Mouse (Mus musculus) left cerebral cortex, postnatal 36 days (tissue): ENCODE data around the gene Tuba1c. TPM values are rescaled to one million over a fixed set of nuclear protein-coding genes. Genes with fewer than 3 reads are reported as not detected.
A peak's percentile ranks its signal among the peaks of the same experiment; 100 is the strongest.

Source experiments
- DNase-seq, 2 experiments: peaks; one replicate each; pipeline ENCODE4 v3.0.0; 2021 to 2022; ENCODE audit warnings: low spot score in 2 of 2, mixed read lengths in 1 of 2
- intact Hi-C: fragments of 180-260 bp; cut with DNase I; formaldehyde crosslinking; loops from one replicate; pipeline ENCODE4 v1.15.1; 2025
- total RNA-seq, 2 experiments: library from RNA; stranded (reverse); gene quantifications; 2 replicates each; pipeline ENCODE4 v1.2.3; 2021

The Tuba1c gene
- total RNA-seq, 2 experiments from 2014 or later: 60.3 to 78.5 TPM

DNA sequence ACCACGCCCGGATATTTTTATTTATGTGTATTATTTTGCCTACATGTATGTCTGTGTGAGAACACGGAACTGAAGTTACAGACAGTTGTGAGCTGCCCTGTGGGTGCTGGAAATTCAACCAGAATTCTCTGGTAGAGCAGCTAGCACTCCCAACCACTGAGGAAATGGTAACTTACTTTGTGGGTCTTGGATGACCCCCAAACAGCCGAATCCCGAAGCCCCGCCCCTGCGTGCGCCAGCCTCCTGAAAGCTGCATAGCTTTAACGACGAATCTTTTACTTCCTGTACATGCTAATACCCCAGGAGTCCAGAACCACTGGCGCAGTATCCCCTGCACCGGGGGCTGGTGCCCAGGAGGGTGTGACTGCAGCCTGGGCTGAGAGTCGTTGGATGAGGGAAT, 4.3 kb upstream of the Tuba1c start:
- intact Hi-C loops: no loop called here
- no peak for DNase-seq

DNA sequence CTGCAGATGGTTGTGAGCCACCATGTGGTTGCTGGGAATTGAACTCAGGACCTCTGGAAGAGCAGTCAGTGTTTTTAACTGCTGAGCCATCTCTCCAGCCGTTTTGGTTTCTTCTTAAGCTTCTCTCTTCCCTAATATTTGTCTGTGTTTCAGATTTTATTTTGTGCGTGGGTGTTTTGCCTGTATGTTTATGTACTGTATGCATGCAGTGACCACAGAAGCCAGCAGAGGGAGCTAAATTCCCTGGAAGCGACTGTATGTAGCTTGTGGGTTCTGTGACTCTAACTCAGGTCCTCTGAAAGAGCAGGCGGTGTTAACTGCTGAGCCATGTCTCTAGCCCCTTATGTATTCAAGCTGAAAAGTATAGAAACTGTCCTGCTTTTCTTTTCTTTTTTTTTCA, 3.4 kb upstream of the Tuba1c start:
- no peak for DNase-seq
- intact Hi-C loops: no loop called here

DNA sequence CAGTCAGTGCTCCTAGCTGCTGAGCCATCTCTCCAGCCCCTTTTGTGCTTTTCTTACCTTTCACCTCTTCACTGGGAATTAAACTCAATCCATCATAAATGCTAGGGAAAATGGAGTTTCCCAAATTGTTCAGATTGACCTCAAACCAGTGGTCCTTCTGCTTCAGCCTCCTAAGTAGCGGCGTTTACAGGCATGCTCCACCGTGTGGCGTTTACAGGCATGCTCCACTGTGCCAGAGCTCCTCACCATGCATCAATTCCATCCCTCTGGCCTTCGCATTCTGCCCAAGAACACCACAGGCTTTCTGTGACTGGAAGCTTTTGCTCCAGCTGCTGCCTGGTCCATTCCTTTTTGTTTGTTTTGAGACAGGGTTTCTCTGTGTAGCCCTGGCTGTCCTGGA, 2.6 kb upstream of the Tuba1c start:
- DNase-seq: no peak
- intact Hi-C loops: no loop called here

DNA sequence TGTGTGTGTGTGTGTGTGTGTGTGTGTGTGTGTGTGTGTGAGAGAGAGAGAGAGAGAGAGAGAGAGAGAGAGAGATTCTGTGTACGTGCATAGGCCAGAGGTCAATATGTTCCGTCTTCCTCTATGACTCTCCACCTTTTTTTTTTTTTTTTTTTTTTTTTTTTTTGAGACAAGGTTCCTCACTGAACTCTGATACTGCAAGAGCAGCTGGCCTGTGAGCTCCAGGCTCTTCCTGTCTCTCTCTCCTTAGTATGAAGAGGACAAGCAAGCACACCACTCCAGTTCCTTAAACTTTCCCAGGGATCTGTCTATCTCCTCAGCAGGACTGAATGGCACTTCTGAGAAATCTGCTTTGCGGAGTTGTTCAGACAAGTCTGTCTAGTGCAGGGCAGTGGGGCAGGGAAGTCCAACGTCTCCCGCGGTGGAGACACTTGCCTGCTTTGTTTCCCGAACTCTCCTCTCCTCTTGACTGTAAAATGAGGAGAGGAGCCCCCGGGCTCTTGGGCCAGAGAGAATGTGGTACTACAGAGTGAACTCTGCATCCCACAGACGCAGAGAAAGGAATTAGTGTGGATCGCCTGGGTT, 725 bp upstream of the Tuba1c start:
- intact Hi-C loops: no loop called here
- DNase-seq: no peak

DNA sequence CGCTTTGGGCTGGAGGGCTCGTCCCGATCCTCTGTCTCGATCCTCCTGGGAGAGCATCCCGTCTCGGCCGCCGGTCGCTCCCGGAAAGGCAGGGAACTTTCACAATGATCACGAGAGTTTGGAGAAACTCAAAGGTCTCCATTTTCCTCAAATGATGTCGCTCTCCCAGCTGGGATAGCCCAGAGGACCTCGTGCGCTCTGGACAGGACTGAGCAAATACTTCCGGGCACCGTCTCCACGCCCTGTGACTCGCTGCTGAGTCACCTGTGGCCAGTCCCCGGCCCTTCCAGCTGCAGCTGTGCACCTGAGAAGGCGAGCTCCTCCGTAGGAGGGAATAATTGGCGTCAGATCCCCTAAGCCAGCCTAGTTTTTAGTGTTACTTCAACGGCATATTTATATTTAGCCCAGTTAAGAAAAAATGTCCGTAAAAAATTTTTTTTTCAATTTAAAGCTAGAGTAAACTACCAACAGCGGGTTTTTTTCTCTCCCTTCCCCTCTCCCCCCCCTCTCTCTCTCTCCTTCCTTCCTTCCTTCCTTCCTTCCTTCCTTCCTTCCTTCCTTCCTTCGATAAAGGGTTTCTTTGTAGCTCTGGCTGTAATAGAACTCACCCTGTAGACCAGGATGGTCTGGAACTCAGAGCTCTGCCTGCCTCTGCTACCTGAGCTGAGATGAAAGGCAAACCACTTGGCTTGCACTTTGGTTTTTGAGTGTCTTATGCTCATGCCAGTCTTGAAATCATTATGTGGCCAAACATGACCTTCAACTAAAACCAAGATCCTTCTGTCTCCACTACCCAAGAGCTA, 1.1 kb downstream of the Tuba1c start:
- intact Hi-C loops: no loop called here
- no peak for DNase-seq

DNA sequence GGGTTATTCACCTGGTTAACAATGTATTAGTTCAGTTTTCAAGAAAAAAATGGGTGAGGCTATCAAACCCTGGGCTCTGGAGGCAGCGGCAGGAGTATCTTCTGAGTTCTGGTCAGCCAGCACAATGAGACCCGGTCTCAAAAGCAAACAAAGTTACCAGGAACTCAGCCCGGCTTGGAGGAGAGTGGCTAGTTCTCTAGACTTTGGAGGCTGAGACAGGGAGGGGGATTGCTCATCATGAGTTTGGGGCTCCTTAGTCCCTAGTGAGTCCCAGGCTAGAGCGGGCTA, 1.6 kb downstream of the Tuba1c start:
- intact Hi-C loops: no loop called here
- no peak for DNase-seq

DNA sequence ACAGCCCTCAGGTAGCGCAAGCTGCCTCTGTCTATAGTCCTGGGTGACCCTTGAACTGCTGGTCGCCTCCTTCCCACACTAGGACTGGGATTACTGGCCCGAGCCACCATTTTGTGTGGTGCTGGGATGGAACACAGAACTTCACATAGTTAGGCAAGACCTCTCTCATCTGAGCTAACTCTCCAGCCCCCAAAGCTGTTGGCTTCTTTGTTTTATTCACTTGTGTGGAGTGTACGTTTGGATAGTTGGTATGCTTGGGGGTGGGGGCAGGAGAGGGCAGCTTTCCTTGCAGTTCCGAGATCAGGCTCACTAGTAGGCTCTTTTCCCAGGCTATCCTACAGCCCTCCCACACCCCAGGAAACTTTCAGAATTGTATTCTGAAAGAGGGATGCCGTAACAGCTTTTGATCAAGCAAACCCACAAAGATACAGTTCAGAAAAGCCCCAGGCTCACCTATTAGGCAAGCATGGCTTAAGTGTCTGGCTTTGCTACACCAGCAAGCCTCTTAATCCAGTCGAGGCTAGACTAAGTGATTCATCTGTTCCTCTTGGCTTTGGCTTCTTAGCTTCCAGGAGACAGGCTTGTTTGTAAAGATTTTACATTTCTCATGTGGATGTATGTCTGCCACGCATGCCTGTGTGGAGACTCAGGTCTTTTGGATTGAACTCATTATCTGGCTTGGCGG, 2.5 kb downstream of the Tuba1c start:
- DNase-seq: no peak
- intact Hi-C loops: no loop called here

DNA sequence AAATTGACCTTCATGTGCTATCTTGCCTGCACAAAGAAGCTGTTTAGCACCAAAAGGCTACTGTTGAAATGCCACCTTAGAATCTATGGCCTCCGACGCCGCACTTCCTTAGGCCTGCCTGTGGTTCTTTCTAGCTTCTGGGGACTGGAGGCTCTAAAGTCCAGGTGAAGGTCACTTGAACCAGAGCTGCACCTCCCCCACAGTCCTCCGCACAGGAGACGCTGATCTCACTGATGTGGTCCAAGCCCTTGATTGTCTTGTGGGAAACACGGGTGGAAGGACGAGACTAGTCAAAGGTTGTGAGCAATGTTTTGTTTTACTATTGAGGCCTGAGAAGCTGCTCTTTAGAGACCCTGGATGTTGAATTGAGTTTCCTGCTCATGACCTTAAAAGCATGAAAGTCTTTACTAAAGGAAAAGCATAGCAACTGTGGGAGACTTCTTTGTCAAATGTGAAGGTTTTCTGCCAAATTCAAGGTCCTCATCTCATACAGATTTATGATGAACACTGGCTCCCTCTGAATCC, 3.1 kb downstream of the Tuba1c start:
- no peak for DNase-seq
- intact Hi-C loops: no loop called here

DNA sequence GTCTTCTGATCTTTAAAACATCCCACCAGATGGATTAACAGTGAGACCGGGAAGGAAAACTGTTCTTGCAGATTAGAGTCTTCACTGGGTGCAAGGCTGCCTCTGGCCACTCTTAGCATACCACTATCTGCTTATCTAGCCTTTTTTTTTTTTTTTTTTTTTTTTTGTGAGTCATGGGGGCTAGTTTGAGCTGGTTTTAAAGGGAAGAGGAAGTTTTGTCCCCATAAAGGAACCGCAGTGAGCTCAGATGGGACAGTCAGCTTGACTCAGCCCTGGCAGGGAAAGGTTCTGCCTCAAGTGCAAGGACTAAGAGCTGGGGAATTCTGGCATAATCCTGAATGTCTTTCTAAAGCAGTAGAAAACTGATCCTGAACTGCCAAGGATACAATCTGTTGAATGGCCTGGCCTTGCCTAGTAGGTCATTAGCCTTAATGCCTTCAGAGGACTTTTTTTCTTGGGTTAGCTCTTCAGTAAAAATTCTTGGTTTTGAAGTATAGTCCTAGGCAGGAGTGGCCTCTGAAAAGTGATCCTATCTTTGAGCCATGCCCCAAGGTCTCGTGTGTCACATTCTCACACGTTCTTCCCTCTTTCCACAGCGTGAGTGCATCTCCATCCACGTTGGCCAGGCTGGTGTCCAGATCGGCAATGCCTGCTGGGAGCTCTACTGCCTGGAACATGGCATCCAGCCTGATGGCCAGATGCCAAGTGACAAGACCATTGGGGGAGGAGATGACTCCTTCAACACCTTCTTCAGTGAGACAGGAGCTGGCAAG, 4.0 kb downstream of the Tuba1c start:
- intact Hi-C loops: no loop called here
- DNase-seq: no peak

DNA sequence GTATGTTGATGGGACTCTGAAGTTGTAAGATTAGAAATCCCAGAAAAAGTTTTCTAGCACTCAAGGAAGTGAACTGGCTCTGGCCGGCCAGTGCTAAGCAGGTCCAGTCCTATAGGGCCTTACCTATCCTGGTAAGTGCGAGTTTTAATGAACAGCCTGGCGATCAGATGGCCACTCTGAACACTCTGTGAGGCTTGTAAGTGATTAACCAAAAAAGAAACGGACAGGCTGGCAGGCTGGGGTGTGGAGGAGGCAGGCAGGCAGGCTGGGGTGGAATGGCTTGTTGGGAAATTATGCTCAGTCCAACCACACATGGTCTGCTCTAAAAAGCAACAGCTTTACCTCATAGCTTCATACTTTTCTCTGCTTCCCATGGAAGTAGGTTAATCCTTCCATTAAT, 5.7 kb downstream of the Tuba1c start:
- DNase-seq: peak; percentile 35 to 48
- intact Hi-C loops: no loop called here

DNA sequence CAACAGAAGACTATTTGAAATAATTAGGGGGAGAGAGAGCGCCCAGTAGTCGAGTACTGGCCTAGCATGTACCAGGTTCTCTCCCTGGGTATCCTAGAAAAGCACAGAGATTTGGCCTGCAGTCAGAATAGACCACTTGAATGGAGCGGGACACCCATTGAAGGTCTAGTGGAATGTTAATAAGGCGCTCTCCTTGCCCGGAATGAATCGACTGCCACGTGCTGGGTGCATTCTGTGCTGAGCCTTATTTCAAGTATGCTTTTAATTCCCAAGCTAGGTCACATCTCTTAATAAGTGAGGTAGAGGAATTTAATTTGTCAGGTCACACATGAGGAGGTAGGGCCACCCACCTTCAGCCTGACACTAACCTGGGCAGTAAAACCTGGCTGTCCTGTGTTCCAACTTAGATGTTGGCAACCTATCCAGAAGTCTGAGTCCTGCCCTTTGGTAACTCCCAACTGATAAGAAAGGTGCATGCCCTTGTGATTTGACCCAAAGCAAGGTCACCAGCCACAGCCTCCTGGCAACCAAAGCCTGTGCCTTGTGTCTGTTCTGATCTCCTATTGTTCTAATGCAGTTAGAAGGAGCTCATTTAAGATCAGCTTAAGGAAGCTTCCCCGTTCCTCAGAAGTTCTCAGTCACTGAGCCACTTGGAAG, 6.7 kb downstream of the Tuba1c start:
- intact Hi-C loops: no loop called here
- no peak for DNase-seq

DNA sequence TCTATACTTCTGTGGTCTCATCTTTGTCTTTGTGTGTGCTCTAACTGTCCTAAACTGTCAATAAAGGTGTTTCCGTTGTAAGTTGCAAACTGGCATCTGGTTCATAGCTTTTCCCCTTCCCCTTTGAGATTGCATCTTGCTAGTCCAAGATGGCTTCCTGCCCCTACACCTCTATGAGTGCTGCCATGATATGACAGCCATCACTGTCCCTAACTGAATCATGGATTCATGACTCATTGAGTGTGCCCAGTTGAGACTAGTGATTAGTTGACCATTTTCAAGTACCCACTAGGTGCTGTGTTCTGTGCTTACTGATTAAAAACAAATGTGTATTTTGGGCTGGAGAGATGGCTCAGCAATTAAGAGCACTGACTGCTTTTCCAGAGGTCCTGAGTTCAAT, 8.3 kb downstream of the Tuba1c start:
- intact Hi-C loops: no loop called here
- no peak for DNase-seq

DNA sequence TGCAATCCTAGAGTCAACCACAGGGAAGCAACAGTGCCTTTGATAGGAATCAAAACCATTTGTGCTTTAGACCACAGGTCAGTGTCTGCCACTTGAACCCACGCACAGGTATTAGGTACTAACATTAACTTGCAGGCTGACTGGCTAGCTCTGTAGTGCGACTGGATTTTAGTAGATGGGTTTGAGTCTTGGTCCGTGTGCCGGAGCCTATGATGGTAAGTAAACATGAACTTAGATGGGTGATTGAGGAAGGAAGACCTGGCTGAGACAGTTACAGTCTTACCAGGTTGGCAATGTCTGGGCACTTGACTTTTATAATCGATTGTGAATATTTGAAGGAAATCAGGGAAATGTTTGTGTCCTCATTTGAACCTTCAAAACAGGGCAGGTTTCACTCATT, 9.1 kb downstream of the Tuba1c start:
- intact Hi-C loops: no loop called here
- no peak for DNase-seq

DNA sequence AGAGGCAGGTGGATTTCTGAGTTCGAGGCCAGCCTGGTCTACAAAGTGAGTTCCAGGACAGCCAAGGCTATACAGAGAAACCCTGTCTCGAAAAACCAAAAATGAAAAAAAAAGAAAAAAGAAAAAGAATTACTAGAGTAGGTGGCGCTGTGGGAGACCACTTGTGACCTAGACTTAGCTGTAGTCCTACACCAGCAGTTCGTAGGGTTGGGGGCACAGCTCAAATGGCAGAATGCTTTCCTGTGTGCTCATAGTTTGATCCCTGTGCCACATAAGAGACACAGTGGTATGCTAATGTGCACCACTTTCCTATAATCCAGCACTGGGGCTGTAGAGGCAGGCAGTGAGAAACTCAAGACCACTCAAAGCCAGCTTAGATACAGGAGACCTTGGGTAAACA, 9.6 kb downstream of the Tuba1c start:
- intact Hi-C loops: no loop called here
- no peak for DNase-seq

DNA sequence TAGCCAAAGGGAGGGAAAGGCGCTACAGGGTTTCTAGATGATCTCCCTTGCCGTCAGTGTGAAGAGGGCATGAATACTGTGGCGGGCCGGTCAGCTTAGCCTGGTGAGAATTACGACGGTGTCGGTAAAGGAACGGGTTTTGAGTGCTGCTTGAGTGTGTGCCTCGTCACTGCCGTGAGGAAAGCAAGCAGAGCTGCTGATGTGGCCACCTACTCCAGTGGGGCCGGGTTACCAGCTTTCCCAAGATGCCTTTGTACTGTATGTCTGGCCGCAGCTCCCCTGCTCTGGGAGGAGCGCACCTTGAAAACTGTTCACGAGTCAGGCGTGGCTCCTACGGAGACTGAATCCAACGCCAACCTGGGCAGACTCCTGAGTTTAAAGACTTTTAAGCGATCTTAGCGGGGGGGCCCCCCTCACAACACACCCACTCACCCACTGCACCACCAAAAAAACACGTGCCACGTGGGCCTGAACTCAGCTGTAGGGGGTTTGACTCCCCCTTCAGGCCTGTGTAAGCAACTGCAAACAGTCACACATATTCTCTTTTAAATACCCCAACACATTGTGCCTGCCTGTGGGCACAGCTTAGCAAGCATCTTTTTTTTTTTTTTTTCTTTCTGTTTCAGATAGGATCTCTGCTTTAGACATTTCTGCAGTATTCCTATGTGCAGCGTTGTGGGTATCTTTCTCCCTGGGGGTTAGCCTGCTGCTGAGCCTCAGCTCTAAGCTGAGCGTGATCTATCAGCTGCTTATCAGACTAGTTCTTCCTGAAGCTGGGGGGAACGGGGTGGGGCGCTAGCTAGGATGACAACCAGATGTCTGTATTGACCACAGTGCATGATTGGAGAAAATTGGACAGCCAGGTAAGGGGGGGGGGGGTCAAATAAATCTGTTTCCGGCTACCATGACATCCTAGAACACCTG, 10.6 kb downstream of the Tuba1c start:
- intact Hi-C loops: no loop called here

DNA sequence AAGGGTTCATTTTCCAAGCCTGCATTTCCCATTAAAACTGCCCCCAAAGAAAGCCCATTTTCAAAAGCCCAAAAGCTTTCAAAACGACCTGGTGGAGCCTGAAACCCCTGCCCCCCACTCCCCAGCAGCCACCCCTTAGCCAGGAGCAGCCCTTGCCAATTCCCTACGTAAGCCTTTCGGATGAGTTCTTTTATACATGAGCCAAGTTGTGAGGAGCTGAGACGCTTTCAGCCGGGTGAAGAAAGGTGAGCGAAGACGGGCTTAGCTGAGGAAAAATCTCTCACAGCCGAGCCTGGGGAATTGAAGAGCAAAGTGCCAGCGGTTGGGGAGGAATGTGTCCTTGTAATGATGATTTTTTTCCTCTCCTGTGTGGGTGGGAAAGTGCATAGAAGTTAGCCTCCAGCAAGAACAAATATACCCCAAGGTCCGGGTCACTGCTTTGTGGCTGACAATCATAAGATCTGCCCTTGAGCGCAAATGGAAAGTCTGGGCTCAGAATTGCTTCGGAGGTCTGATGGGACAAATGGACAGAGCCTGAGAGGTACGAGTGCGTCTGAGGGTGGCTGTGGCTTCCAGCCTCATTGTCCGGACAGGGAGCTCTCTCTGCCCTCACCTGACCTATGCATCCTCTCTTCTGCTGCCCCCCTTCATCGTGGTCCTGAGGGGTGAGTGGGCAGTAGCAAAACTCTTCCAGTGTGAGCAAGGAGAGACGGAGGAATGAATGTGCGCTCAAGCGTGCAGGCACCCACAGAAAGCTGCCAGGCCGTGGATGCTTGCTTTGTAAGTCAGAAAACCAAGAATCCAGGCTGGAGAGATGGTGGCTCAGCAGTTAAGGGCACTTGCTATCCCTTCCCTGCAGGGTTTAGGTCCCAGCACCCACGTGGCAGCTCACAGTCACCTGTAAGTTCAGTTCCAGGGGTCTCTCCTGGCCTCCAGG, 11.5 kb downstream of the Tuba1c start:
- no peak for DNase-seq
- intact Hi-C loops: no loop called here

More for the DNA sequence above, 10.6 kb downstream of the Tuba1c start:
- no peak for DNase-seq

DNA sequence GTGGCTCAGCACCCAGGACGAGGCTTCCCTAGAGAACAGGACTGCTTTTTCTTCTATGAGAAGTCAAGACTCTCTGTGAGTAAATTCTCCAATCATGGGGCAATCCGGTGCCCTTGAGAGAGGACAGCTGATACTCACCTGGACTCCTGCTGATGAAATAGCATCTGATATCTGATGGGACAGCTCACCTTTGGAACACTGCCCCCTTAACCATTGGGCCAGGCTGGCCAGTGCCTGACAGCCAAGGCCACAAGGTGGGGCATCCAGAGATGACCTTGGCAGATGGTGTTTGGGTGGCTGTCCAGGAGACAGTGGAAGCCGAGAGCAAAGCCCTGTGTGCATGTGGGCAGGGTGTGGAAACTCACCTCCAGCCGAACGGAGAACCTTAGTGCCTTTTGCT, 12.6 kb downstream of the Tuba1c start:
- no peak for DNase-seq

DNA sequence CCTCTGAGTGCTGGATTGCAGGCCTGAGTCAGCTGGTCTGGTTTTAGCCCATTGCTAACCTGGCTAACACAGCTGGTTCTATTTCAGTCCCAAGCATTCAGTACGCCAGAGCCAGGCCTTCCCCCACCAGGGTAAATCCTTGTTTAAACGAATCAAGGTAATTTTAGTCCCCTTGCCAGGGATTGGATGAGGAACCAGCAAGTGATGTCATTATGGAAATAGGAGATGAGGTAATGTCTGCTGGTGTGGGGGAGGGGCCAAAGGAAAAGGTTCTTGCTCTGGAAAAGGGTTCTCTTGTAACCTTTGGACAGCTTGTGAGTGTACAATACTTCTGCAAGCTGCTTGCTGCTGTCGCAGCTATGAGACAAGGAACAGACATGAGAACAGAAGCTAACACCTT, 15.2 kb downstream of the Tuba1c start:
- intact Hi-C loops: loop anchor here (5.0 kb wide), 1 partner anchor 42 kb away; the partner anchor contains the start of gene C1ql4
- DNase-seq: no peak

More for the DNA sequence above, 12.6 kb downstream of the Tuba1c start:
- intact Hi-C loops: no loop called here
